Mouse (Mus musculus) regulatory T cell (primary cell): Measurements from ENCODE around the gene Mreg.

Experiments used
- in situ Hi-C: fragments of 300-600 bp; cut with MboI, MseI; formaldehyde crosslinking; loops from one replicate; pipeline ENCODE4 v1.15.1; 2025; ENCODE audit warnings: high pct_unique_total_duplicates

Gene Mreg

GRCm38 (mm10) chr1:72141893-72142480 is 70.1 kb downstream of the Mreg start:
- in situ Hi-C loops: no loop called here

- in situ Hi-C loops: no loop called here
Observed at GRCm38 (mm10) chr1:72136101-72136500, 76.0 kb downstream of the Mreg start.

GRCm38 (mm10) chr1:72134534-72134933 is 77.6 kb downstream of the Mreg start:
- in situ Hi-C loops: no loop called here

DNA sequence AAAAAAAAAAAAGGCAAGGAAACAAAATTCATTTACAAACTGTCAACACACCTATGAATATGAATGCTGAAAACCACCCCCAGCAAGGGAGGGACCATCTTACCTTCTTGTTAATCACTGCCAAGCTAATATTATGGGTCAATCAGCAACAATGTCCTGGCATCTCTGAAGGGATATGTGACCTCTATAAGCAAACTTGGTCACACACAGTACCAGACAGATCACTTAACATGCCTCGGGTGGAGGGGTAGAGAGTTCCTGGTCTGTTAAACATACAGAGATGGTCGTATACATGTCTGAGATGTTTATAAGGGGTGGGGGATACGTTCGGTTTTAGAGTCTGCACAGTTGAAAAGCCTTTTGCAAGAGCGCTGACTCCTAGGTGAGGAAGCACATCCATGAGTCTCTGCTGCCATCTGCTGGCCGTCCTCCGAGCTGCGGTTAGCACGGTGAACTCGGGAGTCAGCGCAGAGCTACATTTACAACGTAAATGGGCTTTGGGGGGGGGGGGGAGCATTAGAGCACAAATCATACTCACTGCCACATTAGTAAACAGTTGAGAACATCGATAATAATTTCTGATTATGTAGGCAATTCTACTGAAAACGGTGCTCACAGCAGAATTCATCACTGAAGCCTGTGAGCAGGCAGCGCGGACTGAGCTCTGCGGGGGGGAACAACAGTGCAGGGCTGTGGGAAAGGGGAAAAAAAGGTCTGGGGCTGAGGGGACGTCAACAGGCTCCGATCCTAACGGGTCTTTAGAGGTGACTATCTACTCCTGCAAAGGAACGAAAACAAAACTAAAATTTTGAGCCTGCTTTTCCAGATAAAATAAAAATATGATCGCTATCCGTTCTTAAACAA is 88.4 kb downstream of the Mreg start:
- in situ Hi-C loops: loop anchor here (25.0 kb wide), 2 partner anchors 1861 to 2011 kb away; no protein-coding TSS in a partner anchor

DNA sequence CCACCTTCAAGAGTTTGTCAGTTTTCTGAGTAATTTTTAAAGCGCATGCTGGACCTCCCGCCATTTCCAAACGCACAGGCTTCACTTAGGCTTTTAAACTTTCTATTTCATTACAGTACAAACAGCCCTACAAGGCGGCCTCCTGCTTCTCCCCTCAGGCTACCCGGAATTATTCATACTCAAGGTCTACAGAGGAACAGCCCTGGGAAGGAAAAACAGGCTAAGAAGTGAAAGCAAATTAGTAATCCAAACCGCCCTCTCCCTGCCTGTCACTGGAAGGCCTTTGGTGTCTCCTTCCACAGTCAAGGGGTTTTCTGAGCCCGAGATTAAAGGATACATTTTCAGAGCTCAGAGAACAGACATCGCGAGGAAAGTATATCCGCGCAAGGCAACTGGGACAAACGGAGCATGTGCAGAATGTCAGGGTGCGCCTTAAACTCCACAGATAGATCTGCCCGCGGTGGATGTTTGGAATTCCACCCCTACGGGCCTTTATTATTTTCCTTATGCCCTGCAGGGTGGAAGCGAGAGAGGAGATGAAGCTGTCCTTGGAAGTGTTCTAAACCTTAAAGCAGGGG is 90.4 kb downstream of the Mreg start:
- in situ Hi-C loops: loop anchor here (25.0 kb wide), 2 partner anchors 1859 to 2009 kb away; no protein-coding TSS in a partner anchor

GRCm38 (mm10) chr1:72119981-72120380 is 92.1 kb downstream of the Mreg start:
- in situ Hi-C loops: loop anchor here (10.0 to 25.0 kb wide), 3 partner anchors 535 to 2008 kb away; no protein-coding TSS in a partner anchor

DNA sequence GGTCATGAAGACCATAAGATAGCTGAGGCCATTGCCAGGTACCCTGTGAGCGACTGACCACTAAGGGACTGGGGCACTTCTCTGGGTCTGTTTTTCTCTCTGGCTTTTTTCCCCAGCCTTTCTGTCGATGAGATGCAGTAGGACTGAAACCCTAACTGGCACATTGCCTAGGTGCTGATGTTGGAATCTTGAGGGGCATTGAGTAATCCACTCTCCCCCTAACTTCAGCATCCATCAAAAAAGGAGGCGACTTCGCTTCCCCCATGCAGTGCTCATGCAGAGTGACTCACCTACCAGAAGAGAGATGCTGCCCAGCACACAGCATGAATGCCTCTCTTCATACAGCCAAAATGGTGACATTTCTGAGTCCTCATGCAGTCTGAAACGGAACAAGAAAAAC is 97.9 kb downstream of the Mreg start:
- in situ Hi-C loops: loop anchor here (10.0 to 25.0 kb wide), 3 partner anchors 529 to 2002 kb away; no protein-coding TSS in a partner anchor
